Mouse (Mus musculus): ENCODE measurements around the gene Filip1l.

DNA sequence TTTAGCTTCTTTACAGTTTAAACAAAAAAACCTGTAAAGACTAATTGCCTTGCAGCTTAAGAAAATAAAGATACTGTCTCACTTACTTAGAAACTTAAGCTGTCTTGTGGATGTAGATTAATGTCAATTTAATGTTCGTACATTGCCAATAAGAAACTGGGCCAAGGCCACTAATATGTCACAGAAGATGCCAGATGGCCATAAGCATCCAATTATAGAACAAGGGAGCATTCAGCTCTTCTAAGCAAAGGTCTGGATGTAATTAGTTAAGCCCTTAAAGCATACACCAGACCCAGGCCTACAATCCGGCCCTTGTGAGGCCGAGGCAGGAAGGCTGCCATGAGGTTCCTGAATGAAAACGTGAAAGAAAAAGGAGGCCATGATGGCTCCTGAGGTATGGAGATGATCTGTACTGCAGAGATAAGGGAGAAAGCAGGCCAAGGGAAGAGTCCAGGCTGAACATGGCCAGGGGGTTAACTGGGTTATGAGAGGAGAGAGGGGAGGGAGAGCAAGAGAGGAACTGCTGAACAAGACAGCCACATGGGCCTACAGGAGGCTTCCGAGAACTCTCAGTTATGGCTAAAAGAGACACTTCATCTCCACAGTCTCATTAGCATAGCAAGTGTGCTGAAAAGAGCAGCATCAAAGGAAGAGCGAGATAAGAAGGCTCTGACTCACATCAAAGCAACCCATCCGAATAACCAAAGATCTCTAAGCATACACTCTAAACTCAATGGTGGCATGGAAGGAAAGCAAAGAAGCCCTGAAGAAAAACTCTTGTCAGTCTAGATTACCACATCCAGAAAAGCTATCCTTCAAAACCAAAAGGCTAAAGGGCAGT lies 33.4 kb upstream of the Filip1l start:
- TF ChIP-seq CTCF (IDR thresholded peaks at IDR 0.05; ENCODE audit: insufficient read depth, low read length) (no peak), POLR2A (IDR thresholded peaks at IDR 0.05; ENCODE audit: borderline replicate concordance, extremely low read depth, low read depth, low read length) (no peak)

Data from lung, adult 2 months (tissue).